Mouse (Mus musculus): ENCODE data around the gene Amtn. TPM values are rescaled to one million over a fixed set of nuclear protein-coding genes. Genes with fewer than 3 reads are reported as not detected.
"Not testable (repeated sequence)": the region's sequence is repeated elsewhere in the genome, so short reads cannot be mapped to it uniquely, and the experiment has no call there.

Amtn gene
- total RNA-seq (2014; rRNA removed; ENCODE audit: low replicate concordance) (not detected in 2 replicates), polyA plus RNA-seq (2015; fragmentation: Nextera tagmentation; extraction: Ambion mirVana) (not detected in 2 replicates)

DNA sequence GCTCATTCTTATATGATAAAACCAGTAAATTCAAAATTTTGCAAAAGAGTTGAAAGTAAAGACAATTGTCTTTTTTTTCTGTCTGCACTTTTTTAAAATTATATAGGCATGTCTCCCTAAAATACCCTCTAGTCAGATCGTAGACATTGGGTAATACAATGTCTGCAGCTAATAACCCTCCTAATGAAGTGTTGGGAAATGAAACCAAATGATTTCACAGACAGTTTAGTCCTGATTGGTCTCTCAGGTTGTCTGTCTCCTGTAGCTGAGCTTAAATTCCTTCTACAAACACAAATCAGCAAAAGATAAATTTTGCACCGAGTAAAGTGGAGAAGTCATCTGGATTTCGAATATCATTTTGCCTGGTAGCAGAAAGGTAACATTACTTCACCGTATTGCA is at the start of gene Amtn:
TSS of gene Amtn (plus strand) at position 301 of the 400 bp plus-strand sequence.
- Histone ChIP-seq H3K4me3 (ENCODE audit: low read depth, low read length) (no peak within 1 kb of the TSS), H3K9me3 (replicated peaks; ENCODE audit: control insufficient read depth, low read length) (no peaks in the 10 kb centered on the region), H3K36me3 (replicated peaks; ENCODE audit: control insufficient read depth, insufficient read depth, low read length) (no peaks in the 10 kb centered on the region), H3K4me2 (ENCODE audit: low read depth, low read length) (no peak within 1 kb of the TSS), H3K9ac (replicated peaks; ENCODE audit: low read depth, low read length) (no peak within 1 kb of the TSS), H3K27me3 (ENCODE audit: control insufficient read depth, insufficient read depth, low read length) (no peaks in the 10 kb centered on the region), H3K4me1 (ENCODE audit: control insufficient read depth, insufficient read depth) (no peaks in the 10 kb centered on the region), H3K27ac (ENCODE audit: low read depth) (no peak within 1 kb of the TSS)
- DNase-seq (ENCODE audit: low spot score) (no peak), ATAC-seq (ENCODE audit: insufficient read depth, low read depth) (no peak)
- no peak for TF ChIP-seq CTCF (IDR thresholded peaks at IDR 0.05; ENCODE audit: low read depth)
- TF ChIP-seq EP300 (IDR thresholded peaks at IDR 0.05; ENCODE audit: low read depth) = no peak
- WGBS = 69% methylated on average over 4 of the region's 4 CpGs

DNA sequence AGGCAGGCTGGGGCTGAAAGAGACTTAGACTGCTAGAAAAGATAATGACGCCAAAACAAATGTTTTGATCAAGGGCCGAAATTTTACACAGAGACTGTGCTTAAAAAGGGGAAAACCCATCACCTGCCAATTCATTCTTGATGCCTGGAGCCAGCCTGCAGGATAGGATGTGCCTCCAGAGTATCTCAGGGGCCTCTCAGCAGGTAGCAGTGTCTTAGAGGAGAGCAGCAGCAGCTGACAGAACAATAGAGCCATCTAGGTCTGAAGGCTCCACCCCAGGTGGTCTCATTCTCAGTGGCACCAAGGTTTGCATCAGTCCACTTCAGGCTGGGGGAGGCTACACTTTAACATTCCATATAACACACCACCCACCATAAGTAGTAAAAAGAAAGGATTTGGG is 27.4 kb upstream of the Amtn start:
- WGBS = 56% methylated on average over 2 of the region's 2 CpGs
- not testable (repeated sequence) for H3K4me3 ChIP-seq (ENCODE audit: low read depth, low read length); H3K4me1 ChIP-seq (ENCODE audit: control insufficient read depth, insufficient read depth); H3K27me3 ChIP-seq (ENCODE audit: control insufficient read depth, insufficient read depth, low read length); H3K9ac ChIP-seq (replicated peaks; ENCODE audit: low read depth, low read length); H3K9me3 ChIP-seq (replicated peaks; ENCODE audit: control insufficient read depth, low read length); H3K4me2 ChIP-seq (ENCODE audit: low read depth, low read length); ATAC-seq (ENCODE audit: insufficient read depth, low read depth); H3K36me3 ChIP-seq (replicated peaks; ENCODE audit: control insufficient read depth, insufficient read depth, low read length); DNase-seq (ENCODE audit: low spot score); H3K27ac ChIP-seq (ENCODE audit: low read depth)

DNA sequence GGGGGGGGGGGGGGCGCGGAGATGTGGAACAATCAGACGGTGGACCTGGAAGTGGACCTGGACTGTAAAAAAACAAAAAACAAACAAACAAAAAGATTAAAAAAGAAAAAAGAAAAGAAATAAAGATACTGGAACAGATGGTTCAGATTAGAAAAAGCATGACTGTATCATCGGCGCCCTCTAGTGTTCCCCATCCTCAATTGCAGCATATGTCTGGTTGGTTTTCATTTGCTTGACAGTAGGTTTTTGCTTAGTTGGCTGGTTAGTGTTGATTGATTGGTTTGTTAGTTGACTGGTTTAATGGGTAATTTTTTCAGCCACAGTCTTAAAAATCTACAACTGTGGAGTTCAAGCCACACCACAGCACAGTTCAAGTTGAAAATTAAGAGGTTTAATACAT is 11.1 kb upstream of the Amtn start:
- no peaks in the 10 kb centered on the region for H3K27me3 ChIP-seq (ENCODE audit: control insufficient read depth, insufficient read depth, low read length)
- no peaks in the 10 kb centered on the region for H3K9me3 ChIP-seq (replicated peaks; ENCODE audit: control insufficient read depth, low read length)
- no peak overlapping the region for H3K27ac ChIP-seq (ENCODE audit: low read depth)
- no peak overlapping the region for H3K4me3 ChIP-seq (ENCODE audit: low read depth, low read length)
- no peaks in the 10 kb centered on the region for H3K36me3 ChIP-seq (replicated peaks; ENCODE audit: control insufficient read depth, insufficient read depth, low read length)
- H3K4me1 ChIP-seq (ENCODE audit: control insufficient read depth, insufficient read depth) = no peaks in the 10 kb centered on the region
- no peak for DNase-seq (ENCODE audit: low spot score)
- TF ChIP-seq CTCF (IDR thresholded peaks at IDR 0.05; ENCODE audit: low read depth) (peak; percentile 56), EP300 (IDR thresholded peaks at IDR 0.05; ENCODE audit: low read depth) (no peak)
- no peak for ATAC-seq (ENCODE audit: insufficient read depth, low read depth)
- 2% methylated on average over 4 of the region's 5 CpGs for WGBS
- no peak overlapping the region for H3K9ac ChIP-seq (replicated peaks; ENCODE audit: low read depth, low read length)
- H3K4me2 ChIP-seq (ENCODE audit: low read depth, low read length) = no peak overlapping the region

DNA sequence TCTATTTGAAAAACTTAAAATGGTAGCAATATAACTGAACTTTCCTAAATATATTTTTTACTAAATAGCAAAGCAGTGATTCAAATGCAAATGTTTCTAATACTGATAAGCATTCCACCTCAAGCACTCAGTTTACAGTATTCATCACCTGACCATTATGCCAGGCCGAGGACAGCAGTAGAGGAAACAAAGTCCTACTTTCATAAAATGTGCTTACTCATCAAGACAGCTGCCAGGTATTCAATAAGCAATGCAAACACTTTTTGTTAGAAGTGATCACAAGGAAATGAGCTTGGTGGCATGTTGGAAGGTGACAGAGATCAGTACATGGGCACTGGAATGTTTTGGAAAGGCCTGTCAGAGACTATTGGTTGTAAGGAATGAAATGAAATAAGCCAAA is 9.0 kb upstream of the Amtn start:
- H3K27ac ChIP-seq (ENCODE audit: low read depth) = no peak overlapping the region
- 64% methylated on average over 1 of the region's 1 CpGs for WGBS
- H3K36me3 ChIP-seq (replicated peaks; ENCODE audit: control insufficient read depth, insufficient read depth, low read length) = no peaks in the 10 kb centered on the region
- H3K4me2 ChIP-seq (ENCODE audit: low read depth, low read length) = no peak overlapping the region
- no peaks in the 10 kb centered on the region for H3K9me3 ChIP-seq (replicated peaks; ENCODE audit: control insufficient read depth, low read length)
- no peaks in the 10 kb centered on the region for H3K4me1 ChIP-seq (ENCODE audit: control insufficient read depth, insufficient read depth)
- DNase-seq (ENCODE audit: low spot score) = no peak
- no peak overlapping the region for H3K9ac ChIP-seq (replicated peaks; ENCODE audit: low read depth, low read length)
- no peak overlapping the region for H3K4me3 ChIP-seq (ENCODE audit: low read depth, low read length)
- TF ChIP-seq CTCF (IDR thresholded peaks at IDR 0.05; ENCODE audit: low read depth) = no peak
- TF ChIP-seq EP300 (IDR thresholded peaks at IDR 0.05; ENCODE audit: low read depth) = no peak
- H3K27me3 ChIP-seq (ENCODE audit: control insufficient read depth, insufficient read depth, low read length) = no peaks in the 10 kb centered on the region
- no peak for ATAC-seq (ENCODE audit: insufficient read depth, low read depth)

DNA sequence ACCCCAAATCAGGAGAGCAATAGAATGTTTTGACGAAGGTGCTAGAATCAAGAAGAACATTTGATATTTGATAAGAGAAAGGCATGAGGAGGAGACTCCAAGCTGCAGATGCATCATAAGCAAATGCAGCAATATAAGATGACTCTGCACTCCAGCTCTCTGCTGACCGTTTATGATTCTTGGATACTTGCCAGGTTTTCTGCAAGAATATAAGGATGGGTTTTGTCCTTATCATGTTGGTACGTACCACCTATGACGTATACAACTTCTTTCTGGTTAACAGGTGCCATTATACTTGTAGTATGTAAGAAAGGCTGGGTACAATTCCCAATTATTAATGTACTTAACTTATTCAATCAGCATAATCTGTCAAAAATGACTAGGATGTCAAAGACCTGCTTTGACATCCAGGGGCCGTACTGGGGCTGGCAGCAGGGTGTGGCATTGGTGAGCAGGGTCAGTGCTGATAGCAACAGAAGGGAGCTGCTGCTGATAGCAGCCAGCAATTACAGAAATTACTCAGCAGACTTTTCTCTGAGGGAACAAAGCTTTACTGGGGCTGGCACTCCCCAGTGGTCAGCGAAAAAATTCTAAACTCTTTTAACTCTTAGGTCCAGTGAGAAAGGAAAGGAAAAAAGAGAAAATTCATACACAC is 5.2 kb upstream of the Amtn start:
- Histone ChIP-seq H3K27ac (ENCODE audit: low read depth) (no peak overlapping the region), H3K4me2 (ENCODE audit: low read depth, low read length) (no peak overlapping the region), H3K9me3 (replicated peaks; ENCODE audit: control insufficient read depth, low read length) (no peaks in the 10 kb centered on the region), H3K36me3 (replicated peaks; ENCODE audit: control insufficient read depth, insufficient read depth, low read length) (no peaks in the 10 kb centered on the region), H3K9ac (replicated peaks; ENCODE audit: low read depth, low read length) (no peak overlapping the region), H3K4me3 (ENCODE audit: low read depth, low read length) (no peak overlapping the region), H3K4me1 (ENCODE audit: control insufficient read depth, insufficient read depth) (no peaks in the 10 kb centered on the region), H3K27me3 (ENCODE audit: control insufficient read depth, insufficient read depth, low read length) (no peaks in the 10 kb centered on the region)
- TF ChIP-seq CTCF (IDR thresholded peaks at IDR 0.05; ENCODE audit: low read depth) = no peak
- no peak for TF ChIP-seq EP300 (IDR thresholded peaks at IDR 0.05; ENCODE audit: low read depth)
- ATAC-seq (ENCODE audit: insufficient read depth, low read depth) (no peak), DNase-seq (ENCODE audit: low spot score) (no peak)
- 45% methylated on average over 6 of the region's 6 CpGs for WGBS

DNA sequence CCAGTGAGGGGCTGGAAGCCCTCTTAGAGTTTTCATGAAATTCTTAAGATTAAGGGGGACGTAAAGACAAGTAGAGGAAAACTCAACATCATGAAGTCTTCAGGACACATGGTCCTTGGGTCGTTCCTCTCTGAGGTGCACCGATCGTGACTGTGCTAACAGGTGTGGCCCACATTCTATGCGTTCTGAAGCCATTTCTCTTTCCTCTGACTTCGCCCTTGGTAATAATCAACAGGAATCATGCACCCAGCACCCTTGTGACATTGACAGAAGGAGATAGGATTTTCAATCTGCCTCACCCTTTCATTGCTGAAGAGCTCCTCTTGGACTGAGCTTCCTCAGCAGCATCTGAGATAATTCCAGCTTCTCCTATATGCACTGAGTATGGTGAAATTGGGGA is 3.3 kb upstream of the Amtn start:
- H3K27ac ChIP-seq (ENCODE audit: low read depth) = no peak overlapping the region
- no peak overlapping the region for H3K4me3 ChIP-seq (ENCODE audit: low read depth, low read length)
- H3K9ac ChIP-seq (replicated peaks; ENCODE audit: low read depth, low read length) = no peak overlapping the region
- no peaks in the 10 kb centered on the region for H3K27me3 ChIP-seq (ENCODE audit: control insufficient read depth, insufficient read depth, low read length)
- no peaks in the 10 kb centered on the region for H3K4me1 ChIP-seq (ENCODE audit: control insufficient read depth, insufficient read depth)
- no peak for TF ChIP-seq CTCF (IDR thresholded peaks at IDR 0.05; ENCODE audit: low read depth)
- TF ChIP-seq EP300 (IDR thresholded peaks at IDR 0.05; ENCODE audit: low read depth) = no peak
- 71% methylated on average over 6 of the region's 6 CpGs for WGBS
- no peaks in the 10 kb centered on the region for H3K9me3 ChIP-seq (replicated peaks; ENCODE audit: control insufficient read depth, low read length)
- no peaks in the 10 kb centered on the region for H3K36me3 ChIP-seq (replicated peaks; ENCODE audit: control insufficient read depth, insufficient read depth, low read length)
- ATAC-seq (ENCODE audit: insufficient read depth, low read depth) (no peak), DNase-seq (ENCODE audit: low spot score) (no peak)
- H3K4me2 ChIP-seq (ENCODE audit: low read depth, low read length) = no peak overlapping the region

DNA sequence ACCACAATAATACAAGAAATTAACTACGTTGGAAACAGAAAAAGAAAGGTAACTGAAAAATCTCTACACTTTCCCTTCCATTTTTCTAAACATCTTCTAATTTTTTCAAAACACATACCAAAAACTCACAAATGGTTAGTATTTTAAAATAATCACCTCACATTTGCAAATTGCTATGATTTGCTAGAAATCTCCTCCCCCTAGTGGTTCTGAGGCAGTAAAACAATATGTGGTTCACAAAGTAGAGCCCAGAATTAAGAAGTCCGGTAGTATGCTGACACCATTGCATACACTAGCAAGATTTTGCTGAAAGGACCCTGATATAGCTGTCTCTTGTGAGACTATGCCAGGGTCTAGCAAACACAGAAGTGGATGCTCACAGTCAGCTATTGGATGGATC is 16.1 kb downstream of the Amtn start:
- not testable (repeated sequence) for H3K27me3 ChIP-seq (ENCODE audit: control insufficient read depth, insufficient read depth, low read length); H3K9me3 ChIP-seq (replicated peaks; ENCODE audit: control insufficient read depth, low read length); H3K4me1 ChIP-seq (ENCODE audit: control insufficient read depth, insufficient read depth); DNase-seq (ENCODE audit: low spot score); H3K36me3 ChIP-seq (replicated peaks; ENCODE audit: control insufficient read depth, insufficient read depth, low read length); H3K4me3 ChIP-seq (ENCODE audit: low read depth, low read length); H3K27ac ChIP-seq (ENCODE audit: low read depth); H3K9ac ChIP-seq (replicated peaks; ENCODE audit: low read depth, low read length); ATAC-seq (ENCODE audit: insufficient read depth, low read depth); H3K4me2 ChIP-seq (ENCODE audit: low read depth, low read length)
- WGBS = 82% methylated on average over 2 of the region's 2 CpGs

All from heart, postnatal 0 days (tissue).